Mouse (Mus musculus) left cerebral cortex, postnatal 10 days (tissue): Measurements from ENCODE around the gene Nde1. TPM values are rescaled to one million over a fixed set of nuclear protein-coding genes. Genes with fewer than 3 reads are reported as not detected.

ENCODE experiments used
- DNase-seq, 2 experiments: peaks; one replicate each; pipeline ENCODE4 v3.0.0; 2021 to 2022; ENCODE audit warnings: low spot score in 2 of 2, mixed read lengths in 1 of 2; ENCODE audit errors: extremely low spot score in 1 of 2
- intact Hi-C: fragments of 180-260 bp; cut with DNase I; formaldehyde crosslinking; loops from one replicate; pipeline ENCODE4 v1.15.1; 2025
- total RNA-seq, 2 experiments: library from RNA; stranded (reverse); gene quantifications; 2 replicates each; pipeline ENCODE4 v1.2.3; 2021

The Nde1 gene
- total RNA-seq, 2 experiments from 2014 or later: 13.2 to 17.0 TPM

DNA sequence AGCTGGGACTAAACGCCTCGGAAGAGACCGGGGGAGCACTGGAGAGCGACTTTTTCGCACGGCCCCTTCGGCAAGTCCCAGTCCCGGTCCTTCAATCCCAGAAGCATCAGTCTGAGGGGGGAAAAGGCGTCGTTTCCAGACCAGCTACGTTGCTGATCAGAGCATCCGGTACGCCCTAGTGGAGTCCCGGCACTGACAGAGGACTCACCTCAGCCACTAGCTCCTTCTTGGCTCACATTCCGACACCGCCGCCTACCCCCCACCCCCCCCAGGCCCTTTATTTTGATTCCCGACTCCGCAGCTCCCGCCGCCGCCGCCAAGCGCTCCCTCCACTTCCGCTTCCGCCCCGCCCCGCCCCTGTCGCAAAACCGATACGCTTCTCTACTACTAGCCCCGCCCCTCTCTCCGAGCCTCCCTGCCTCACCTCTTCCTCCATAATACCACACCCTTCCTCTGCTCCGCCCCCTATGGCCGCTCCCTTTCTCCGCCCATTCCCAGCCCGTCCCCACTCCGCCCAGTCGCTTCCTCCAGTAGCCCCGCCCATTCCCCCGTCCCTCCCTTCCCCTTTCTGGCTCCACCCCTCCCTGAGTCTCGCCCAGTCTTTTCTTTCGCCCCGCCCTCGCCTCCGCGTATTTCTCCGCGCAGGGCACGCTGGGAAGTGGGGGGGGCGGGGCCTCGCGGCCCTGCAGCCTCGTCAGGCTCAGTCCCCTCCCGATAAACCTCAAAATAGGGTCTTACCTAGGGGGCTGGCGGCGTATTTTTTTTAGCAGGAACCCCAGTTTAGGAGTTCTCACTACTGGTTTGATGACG is 3.9 kb upstream of the Nde1 start:
- peak; percentile 98 to 100 for DNase-seq
- intact Hi-C loops: no loop called here

DNA sequence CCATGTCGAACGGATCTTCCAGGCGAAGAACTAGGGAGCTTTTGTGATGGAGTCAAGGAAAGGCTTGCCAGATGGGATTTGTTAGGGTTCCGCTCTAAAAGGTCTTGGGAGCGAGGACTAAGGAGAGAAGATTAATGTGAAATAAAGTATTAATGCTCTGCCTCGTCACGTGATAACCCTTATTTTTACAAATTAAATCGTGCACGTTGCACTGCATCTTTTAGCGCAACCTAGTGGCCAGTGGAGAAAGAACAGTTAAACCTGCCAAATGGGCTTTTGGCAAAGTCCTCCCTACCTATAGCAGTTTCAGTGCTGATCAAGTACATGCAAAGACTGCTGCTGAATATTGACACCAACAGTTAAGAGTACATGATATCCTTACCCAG is 3.3 kb upstream of the Nde1 start:
- intact Hi-C loops: no loop called here

DNA sequence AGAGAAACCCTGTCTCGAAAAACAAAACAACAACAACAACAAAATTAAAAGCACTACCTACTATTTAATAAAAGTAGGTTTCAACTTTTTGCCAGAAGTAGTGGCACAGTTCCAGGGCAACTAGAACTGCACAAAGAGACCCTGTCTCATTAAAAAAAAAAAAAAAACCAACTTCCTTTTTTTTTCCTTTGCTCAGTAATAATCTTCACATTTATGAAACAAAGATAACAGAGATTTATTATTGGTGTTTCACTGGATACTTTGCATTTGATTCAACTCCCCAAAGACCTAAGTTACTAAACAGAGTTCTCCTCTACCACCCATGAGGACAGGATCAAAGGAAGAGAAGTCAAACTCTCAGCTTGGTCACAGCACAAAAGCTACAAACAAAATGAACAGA is 2.1 kb upstream of the Nde1 start:
- DNase-seq: no peak
- intact Hi-C loops: no loop called here

More for the DNA sequence above, 3.3 kb upstream of the Nde1 start:
- DNase-seq: peak; percentile 73 to 79

DNA sequence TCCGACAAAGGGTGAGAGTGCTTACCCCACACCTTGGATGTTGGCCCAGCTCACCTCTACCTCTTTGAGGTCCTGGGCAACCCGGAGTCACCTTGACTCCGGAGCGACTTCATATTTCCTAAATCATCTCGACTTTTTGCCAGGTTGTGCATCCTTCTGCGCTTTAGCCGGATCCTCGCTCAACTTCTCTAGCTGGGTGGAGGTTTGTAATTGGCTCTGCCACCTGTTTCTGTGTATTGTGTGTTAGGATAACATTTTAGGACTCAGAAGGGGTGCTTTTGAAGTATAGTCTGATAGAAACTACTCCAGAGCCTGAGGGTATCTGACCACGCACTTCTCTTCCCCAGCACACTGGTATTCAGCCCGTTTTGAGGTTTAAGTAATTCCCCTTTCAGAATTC is 656 bp downstream of the Nde1 start:
- DNase-seq: no peak
- intact Hi-C loops: no loop called here

DNA sequence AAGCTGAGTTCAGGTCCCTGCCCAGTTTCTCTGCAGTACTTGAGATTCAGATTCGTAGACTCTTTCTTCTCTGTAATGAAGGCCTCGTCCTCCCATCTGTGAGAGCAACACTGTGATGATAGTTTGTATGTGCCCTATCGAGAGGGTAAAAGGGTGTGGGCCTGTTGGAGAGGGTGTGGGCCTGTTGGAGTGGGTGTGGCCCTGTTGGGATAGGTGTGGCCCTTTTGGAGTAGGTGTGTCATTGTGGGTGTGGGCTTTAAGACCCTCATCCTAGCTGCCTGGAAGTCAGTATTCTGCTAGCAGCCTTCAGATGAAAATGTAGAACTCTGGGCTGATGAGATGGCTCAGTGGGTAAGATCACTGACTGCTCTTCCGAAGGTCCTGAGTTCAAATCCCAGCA is 3.4 kb downstream of the Nde1 start:
- intact Hi-C loops: no loop called here
- no peak for DNase-seq

DNA sequence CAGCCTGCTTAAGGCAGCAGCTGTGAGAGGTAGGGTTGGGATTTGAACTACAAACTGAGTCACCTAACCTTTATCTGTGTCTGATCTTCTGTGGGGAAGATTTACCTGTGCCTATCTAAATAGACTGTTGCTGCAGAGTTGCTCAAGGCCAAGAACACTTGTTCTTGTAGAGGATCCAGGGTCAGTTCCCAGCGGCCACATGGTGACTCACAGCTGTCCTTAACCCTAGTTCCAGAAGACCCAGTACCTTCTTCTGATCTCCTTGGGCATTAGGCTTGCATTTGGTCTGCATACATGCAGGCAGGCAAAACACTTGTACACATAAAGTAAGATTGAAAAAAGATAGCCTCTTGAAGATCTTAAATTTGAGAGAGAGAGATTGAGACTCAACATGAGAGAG is 6.6 kb downstream of the Nde1 start:
- intact Hi-C loops: no loop called here
- DNase-seq: no peak

DNA sequence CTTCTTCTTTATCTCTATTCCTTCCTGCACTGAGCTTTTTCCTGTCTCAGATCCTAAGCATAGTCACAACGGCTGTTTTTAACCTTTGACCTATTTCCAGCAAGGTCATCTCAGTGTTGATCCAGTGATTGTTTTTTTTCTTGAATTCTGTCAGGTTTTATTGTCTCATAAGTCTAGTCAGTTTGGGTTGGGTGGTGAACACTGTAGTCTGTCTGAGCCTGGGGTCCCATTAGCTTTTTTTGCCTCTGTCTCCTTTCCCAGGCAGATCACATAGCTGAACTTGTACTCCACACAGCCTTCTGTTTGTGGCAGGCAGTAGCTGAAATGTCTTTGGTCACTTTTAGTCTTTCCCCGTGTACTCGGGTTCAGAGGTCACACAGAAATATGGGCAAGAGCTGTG is 15.0 kb downstream of the Nde1 start:
- intact Hi-C loops: no loop called here
- DNase-seq: no peak

DNA sequence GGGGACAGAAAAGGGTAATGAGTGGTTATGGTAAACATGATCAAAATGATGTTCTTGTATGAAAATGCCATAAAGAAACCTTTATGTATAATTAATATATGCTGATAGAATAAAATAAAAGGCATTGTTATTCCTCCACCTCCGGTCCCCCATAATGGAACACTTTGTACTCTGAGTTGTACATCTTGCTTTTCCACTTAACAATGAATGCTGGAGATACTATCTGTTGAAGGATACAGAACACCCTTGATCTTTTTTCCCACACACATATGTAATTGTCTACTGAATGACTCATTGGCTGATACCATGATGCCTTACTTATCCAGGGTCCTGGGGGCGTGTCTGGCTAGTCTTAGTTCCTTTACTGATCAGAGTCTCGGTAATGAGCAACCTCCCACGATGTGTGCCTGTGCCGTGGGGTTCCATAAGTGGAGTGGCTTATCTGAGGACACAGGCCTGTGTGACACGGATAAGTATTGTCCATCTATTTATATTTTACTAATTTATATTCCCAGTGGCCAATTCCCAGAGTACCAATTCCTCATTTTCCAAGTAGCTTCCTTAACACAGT is 17.2 kb downstream of the Nde1 start:
- DNase-seq: no peak
- intact Hi-C loops: no loop called here

DNA sequence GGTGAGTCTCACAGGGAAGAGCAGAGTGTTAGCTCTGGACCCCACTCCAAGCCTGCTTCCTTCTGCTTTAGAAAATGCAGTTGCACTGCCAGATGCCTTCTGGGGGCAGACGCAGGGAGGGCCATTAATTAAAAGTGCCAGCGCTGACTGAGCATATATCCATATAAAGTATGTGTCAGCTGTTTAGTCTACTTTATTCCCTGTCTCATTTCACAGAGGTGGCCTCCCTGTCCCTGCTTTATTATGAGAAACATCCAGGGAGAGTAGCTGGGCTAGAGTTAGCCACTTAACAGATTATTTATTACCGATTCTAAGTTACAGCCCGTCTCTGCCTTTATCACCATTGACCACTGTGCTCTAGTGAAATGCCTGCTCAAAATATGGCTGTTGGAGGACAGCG is 19.3 kb downstream of the Nde1 start:
- intact Hi-C loops: no loop called here

DNA sequence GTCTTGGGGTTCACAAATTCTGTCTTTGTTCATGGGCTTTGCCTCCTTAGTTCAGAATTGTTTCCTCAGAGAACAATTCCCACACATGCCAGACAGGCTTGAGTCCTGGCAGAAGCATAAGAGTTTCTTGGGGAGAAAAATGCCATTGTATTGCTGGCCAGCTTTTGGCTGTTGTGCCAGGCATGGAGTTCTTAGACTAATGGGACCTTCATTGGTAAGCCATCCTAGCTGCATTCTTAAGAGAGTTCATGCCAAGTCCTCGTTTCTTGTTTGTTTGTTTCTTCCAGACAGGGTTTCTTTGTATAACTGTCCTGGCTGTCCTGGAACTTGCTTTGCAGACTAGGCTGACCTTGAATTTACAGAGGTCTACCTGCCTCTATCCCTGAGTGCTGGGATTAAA is 20.8 kb downstream of the Nde1 start:
- intact Hi-C loops: no loop called here
- DNase-seq: peak in 1 of 2 experiments; percentile 47

More for the DNA sequence above, 19.3 kb downstream of the Nde1 start:
- no peak for DNase-seq

DNA sequence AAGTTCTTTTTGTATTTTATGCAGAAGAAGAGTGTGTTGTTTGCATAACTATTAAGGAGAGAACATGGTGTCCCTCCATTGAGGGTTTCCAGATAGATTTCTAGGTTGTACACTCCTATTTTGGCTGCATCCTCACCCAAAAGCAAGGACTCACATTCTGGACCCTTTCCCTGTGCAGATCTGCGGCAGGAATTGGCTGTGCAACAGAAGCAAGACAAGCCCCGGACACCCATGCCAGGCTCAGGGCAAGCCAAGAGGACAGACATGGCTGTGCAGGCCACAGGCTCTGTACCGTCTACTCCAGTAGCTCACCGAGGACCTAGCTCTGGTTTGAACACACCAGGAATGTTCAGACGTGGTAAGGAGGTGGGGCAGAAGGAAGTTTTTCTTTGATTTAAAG is 22.4 kb downstream of the Nde1 start:
- DNase-seq: peak in 1 of 2 experiments; percentile 27
- intact Hi-C loops: no loop called here

DNA sequence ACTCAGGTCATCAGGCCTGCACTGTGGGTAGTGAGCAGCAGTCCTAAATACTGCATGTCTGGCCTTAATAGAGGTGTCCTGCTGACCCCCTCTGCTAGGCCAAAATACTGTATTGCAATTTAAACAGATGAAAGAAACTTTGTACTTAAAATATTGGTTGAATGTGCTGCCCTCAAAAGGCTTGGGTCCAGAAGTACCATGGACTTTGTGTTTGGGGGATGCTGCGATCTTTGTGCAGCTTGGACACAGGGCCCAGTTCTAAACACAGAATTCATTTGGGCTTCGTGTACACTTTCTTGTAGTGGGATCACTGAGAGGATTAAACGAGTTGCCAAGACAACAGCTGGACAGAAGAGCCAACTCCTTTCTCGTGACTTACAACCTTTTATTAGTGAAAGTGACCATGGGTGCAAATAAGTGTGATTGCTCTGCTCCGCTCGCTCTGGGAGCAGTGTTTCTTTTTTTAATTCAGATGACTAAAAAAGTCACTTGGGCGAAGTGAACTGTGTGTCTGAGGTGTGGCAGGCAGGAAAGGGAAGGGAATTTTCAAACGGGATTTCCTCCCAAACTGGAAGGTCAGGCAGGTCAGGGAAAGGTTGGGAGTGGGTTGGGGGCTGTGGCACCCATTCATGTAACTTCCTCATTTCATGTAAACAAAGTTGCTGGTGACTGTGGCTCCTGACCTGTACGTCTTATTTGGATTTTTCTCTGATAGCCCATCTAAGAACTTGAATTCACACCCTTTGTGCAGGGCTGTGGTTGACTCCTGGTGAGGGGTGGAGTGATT is 31.3 kb downstream of the Nde1 start:
- intact Hi-C loops: no loop called here
- DNase-seq: no peak

DNA sequence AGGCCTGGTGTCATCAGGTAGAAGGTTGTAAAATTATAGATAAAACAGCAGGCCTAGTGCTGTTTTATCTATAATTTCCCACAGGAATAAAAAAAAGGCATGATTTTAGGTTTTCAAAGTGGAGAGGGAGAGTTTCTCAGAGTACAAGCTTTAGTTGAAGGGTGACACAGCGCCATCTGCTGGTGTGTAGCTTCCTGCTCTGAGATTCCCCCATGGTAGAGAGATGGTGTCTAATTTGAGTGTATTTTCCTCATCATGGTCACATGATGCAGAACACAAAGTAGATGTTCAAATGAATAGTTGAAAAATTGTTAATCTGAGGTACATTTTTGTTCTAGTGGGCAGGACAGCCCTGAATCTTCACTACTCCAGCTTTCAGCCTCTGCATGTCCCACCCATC is 32.4 kb downstream of the Nde1 start:
- intact Hi-C loops: no loop called here
- peak; percentile 33 to 69 for DNase-seq

DNA sequence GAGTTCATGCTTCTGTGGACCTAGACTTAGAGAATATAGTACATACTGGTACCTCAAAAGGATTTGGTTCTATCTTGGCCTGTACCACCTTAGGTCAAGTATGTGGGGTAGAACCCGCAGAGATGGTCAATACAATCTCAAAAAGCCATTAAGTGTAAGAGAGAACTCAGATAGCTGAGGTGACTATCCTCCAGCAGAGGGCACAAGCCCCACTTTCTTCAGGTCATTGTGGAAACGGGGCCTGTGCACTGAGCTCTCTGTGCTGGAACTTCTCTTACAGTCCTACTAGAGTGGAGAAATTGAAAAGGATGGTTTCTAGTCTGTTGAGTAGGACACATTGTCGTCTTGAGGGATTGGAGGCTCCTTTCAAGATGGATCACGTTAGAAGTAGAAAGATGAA is 35.7 kb downstream of the Nde1 start:
- intact Hi-C loops: no loop called here
- DNase-seq: no peak

DNA sequence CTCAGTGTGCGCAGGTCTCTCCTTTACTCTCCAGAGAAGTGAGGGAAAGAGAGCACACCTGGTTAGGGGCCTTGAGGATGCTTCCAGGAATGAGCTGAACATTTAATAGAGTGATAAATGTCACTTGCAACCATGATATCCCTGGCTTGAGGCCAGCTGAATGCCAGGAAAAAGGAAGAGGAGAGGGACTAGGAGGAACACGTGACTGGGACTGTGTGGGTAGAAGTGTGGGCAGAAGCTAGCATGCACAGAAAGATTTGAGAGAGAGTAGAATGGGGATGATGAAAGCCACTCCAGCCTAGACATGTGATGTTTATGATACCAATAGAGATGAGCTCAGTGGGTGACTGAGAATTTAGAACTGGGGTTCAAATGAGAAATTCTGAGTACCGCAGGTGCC is 52.1 kb downstream of the Nde1 start:
- intact Hi-C loops: no loop called here
- DNase-seq: no peak

DNA sequence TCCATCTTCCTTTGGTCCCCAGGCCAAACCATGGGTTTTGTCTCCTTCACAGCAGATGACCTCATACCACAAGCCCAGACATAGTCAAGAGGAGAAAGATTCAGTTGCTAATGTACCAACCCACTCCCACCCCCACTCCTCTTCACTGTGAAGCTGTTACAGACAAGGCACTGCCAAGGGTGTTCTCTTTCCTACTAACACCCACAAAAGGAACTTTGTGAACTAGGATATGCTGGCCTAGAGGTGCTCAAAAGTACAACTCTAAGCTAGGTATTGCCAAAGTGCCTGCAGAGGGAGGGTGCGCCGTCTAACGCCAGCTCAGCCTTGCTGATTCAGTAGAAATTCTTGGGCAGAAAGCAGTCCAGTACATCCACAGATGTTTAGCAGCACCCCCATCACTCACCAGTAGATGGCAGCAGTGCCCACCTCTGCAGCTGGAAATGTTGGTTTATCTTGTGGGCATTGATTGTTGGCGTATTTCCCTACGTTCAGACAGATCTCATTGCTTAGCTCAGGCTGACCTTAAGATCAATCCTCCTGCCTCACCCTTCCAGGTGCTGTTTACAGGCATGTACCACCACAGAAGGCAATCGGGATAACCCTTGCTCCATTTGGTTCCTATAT is 74.1 kb downstream of the Nde1 start:
- intact Hi-C loops: loop anchor here (5.0 kb wide), 1 partner anchor 255 kb away; no protein-coding TSS in a partner anchor
- peak; percentile 67 to 75 for DNase-seq

DNA sequence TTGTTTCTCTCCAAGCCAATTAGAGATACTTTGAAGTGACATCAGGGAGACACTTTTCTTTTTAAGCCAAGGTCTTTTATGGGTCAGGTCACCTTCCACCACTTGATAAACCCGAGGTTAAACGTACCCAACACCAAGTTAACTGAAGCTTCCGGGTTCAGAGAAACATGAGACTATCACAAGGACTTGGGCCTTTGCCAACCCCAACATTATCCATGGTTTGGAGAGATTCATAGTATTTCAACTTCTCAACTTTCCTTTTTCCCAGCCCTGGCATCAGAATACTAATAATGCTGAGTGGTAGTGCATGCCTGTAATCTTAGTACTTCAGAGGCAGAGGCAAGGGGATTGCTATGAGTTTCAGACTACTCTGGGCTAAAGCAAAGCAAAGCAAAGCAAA is 79.0 kb downstream of the Nde1 start:
- DNase-seq: no peak
- intact Hi-C loops: no loop called here
